Mouse (Mus musculus): Measurements from ENCODE around the gene Rap1gap2.

The Rap1gap2 gene

DNA sequence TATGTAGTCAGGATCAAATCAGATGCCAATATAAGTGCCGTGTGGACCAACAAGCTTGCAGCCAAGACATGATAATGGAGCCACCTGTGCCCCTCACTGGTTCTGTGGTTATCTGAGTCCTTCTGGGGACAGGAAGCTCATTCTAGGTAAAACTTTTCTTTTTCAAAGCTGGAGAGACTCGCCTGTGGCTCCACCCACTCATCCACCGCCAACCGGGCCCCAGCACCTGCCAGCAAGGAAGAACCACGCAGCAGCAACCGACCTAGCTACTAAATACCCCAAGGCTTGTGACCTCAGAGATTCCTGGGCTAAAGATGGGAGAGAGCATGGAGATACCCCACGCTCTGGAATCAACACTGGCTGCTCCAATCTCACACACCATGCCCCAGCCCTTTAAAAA is 205.5 kb downstream of the Rap1gap2 start:
- no peak for DNase-seq

DNA sequence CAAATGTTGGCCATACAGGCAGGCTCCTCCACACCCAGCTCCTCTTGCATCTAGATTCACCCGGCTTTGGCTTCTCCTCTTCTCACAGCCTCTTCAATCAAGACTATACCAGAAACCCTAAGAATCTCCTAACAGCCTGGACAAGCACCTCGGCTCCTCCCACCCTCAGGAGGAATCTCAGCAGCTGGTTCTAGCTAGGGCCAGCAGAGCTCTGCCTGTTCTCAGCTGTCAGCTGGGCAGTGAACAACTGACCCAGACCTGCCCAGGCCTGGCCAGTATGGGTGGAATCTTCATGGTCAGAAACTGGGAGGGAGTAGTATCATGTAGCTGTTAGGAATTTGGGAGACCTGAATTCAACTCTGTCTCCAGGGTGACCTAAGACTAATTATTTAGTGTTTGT is 206.5 kb downstream of the Rap1gap2 start:
- DNase-seq, result peak in 1 of 2 experiments; percentile 40

DNA sequence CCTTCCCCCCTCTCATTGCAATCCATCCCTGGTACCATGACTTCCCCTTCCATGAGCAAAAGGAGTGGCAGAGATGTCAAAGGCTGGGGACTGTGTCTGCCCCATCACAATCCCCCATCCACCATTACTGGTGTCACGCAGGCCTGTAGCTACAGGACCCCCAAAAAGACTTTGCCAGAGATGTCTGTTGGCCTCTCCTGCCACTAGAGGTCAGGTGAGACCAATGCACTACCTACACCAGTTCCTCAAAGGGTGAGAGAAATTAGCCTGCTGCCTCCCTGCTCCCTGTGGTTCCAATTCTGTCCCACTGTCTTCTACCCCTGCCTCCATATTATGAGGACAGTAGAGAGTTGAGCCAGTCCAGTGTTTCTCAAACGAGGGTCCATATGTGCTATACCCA is 208.6 kb downstream of the Rap1gap2 start:
- DNase-seq, result peak; percentile 12 to 38

DNA sequence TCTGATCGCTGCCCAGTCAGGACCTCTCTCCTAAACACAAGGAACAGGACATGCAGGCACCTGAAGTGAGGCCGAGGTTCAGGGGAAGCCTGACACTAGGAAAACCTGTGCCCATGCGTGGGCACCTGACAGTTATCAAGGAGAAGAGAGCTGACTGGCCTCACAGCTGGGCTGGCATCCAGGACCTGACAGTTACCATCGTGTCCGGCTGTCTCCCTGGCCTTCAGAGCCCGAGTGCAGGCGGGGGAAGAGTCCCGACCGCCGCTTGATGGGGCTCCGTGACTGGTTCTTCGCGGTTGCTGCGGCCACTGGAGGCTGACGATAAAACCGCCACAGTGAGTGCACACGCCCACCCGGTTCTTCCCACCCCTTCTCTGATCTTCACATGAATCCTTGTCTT is 215.1 kb downstream of the Rap1gap2 start:
- no peak for DNase-seq

DNA sequence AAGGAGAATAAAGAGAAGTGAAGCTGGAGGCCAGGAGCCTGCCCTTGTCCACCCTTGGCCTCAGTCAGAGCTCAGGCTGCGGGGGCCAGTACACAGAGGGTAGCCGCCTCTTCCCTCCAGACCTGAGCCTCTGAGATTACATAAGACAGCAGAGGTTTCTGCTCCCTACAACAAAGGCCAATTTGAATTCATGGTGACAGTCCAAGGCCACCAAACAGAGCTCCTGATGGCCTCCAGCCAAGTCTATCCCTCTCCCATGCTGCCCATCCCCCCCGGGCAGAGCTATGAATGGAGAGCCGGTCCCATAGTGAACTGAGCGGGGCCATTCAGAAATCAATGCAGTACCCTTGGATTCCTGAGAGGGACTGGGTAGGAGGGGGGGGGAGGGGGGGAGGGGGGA is 217.2 kb downstream of the Rap1gap2 start:
- DNase-seq, result no peak

DNA sequence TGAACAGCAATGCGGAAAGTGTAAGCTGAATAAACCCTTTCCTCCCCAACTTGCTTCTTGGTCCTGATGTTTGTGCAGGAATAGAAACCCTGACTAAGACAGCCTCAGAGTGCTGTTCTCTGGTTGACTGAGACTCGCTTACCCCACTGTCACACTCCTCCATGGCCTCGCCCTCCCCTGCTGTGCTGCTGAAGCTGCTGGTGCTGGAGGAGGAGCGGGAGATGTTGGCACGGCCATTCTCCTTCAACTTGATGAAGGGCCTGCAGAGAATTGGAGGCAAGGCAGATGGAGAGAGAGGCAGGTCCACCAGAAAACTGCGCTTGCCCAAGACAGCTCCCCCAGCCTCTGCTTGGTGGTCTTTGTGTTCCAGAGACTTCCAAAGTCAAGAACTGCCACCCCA is 217.8 kb downstream of the Rap1gap2 start:
- no peak for DNase-seq

DNA sequence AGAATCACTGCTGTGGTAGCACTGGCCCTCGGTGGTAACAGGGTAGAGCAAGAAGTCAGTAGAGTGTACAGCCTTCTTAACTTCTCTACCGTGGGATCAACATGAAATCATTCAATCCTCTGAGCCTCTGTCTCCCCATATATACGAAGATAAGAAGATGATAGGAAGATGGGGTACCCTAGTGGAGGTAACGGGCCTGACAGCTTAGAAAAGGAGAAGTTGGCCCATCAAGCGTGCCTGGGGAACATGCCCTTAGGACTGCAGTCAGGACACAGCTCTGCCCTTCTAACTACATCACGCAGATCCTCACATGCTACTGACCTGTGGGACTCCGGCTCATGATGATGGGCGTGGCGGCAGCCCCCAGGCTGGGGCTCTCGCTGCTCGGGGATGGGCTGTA is 218.8 kb downstream of the Rap1gap2 start:
- DNase-seq, result no peak

DNA sequence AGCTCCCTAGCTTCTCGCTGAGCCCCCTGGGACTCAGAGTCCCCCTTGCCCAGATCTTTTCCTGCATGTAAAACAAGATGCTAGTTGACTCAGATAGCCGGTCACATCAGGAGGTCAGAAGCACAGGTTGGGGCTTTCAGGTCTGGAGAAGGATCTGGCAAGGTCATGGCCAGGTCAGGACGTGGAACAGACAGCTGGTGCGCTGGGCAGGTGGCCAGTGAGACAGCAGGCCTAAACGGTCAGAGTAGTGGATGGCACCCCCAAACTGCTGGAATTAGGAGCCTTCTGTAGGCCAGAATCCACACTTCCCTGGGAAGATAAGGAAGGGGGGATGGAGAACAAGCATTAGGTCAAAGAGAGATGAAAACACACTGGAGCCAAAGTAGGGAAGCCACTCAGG is 223.5 kb downstream of the Rap1gap2 start:
- no peak for DNase-seq

DNA sequence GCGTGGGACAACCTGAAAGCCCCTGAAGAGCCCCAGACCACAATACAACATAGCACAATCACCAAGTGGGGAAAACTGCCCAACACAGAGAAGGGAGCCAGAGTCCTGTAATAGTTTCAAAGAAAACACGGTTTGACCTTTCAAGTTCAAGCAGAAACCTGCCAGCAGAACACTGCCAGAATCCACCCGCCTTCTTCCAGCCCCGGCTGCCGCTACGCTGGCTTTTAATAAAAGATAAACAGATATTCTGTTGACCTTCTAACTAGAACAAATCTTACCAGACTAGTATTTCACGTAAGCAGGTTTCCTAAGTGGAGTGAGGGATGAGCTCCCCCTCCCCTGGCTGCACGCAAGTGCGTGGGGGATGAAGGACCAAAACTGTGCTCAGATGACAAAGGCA is 225.0 kb downstream of the Rap1gap2 start:
- DNase-seq, result no peak

DNA sequence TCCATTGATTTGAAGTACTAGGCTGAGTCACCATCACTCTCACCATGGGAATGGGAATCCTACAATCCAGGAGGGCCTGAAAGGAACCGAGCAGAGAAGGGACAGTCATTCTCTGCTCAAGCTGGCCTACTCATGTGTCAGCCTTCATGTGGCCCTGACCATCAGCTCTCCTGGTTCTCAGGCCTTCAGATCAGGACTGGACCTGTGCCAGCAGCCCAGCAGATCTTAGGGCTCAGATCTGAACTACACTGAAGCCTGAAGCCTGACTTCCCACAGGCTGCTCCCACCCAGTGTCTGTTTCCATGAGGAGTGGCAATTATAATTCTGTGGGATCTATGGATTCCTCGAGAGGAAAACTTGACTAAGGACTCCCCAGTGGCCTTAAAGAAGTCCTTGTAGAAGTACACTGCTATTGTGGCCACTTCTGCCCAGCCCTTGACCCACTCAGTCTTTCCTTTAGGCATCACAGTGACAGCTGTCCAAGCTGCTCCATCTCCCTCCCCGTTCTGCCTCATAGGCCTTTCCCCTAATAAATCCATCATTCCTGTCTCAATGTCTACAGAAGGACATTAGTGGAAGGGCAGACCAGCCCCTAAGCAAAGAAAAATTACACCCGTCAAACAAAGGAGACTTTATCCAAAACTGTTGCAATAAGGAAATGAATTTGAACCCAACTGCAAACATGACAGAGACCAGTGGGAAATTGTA is 231.4 kb downstream of the Rap1gap2 start:
- DNase-seq, result no peak

DNA sequence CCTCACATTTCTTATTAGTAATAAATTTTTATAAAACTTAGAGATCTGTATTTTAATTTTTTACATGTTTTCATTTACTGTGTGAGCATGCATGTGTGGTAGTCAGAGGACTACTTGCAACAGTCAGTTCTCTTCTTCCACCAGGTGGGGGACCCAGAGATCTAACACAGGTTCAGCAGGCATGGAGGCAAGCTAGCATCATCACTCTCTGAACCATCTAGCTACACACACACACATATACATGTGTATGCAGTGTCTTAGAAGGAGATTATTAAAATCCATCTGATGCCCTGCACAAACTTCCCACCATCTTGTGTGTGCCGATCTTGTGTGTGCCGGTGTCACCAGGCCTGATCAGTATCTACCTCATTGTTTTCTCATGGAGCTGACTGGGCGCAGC is 233.9 kb downstream of the Rap1gap2 start:
- DNase-seq, result peak; percentile 58 to 73

DNA sequence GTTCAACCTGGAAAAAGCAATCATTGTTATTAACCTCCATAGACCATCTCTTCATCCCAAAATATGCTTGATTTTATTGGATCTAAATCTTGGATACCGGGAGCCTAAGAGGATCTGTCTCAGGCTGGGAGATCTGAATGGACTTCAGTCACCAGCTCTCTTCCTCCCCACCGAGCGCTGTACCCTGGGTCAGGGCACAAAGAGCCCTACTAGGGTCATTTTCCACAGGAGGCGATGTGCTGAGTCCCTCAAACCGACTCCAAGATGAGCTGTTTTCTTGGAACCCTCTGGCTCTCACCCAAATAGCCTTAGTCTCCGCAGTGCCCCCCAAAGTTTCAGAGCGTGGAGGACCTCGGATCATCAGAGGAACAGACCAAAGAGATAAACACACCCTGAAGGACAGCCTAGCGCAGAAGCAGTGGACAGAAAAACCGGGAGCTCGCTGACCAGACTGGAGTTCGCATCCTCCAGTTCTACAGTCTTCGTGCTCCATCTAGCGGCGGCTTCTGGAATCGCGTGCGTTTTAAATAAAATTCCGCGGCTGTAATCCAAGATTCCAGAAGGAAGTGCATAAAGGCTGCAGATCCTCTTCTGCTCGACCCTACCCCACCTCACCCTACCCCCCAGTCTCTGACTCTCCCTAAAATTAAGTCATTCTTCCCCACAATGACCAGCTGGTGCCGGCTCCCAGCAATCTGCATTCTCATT is 239.2 kb downstream of the Rap1gap2 start:
- DNase-seq, result peak; percentile 86 to 87

DNA sequence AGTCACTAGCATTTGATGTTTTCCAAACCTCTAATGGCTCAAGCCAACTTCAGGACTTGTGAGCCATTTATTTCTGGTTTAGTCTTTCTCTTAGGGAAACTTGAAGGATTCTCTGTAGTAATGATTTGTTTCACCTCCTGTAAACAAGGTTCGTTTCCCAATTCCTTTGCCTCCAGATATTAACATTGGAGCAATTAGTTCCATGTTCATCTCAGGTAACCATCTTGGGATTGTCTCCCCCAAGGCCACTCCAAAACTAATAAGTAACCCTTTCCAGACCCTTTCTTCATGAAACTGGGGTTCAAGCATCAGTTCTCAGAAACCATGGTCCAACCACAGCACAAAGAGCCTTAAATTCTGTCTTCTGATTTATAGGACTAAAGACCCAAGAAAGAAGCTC is 248.9 kb downstream of the Rap1gap2 start, which contains the start of gene Olfr412:
Gene Olfr412 (plus strand): TSS at position 301 of the 400 bp plus-strand sequence.
- no peak for DNase-seq

DNA sequence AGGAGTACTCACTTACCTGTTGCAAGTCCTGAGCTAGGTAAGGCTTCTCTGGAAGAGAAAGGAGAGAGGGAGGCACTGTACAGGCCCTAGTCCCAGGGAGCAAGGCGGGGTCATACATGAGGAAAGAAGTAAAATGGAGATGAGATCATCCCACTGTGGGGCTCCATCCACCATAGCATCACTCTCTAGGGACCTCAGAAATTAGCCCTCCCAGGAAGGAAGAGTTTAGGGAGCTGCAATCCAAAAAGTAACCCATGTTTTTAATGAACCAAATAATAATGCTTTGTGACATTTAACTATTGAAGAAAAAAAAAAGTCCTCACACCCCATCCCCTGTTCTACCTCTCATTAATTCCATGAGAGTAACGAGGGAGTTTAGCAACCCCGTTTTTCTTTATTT is 258.2 kb downstream of the Rap1gap2 start, which contains the start of gene Olfr411:
Gene Olfr411 (minus strand): TSS at position 101 of the 400 bp plus-strand sequence.
- DNase-seq, result no peak

DNA sequence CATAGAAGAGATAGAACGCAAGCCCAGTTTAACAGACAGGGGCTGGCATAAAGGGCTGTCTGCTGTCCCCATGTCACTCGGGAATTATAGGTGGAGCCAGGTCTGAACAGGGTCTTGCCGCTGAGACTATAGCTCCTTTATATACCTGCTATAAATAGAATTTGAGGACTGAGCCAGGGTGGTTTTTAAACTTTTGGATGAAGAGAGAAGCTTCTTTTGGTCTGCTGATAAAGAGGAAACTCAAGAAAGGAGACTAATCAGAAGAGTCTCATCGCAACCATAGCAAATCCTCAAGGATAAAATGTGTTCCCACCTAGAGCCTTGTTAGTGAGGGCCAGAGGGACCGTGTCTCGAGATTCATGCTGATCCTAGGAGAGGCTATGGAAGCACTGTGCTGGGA is 272.8 kb downstream of the Rap1gap2 start, which contains the start of gene Olfr410:
Gene Olfr410 (minus strand): TSS at position 101 of the 400 bp plus-strand sequence.
- DNase-seq, result no peak
